Mouse (Mus musculus): ENCODE results near the gene Akna. TPM values are rescaled to one million over a fixed set of nuclear protein-coding genes. Genes with fewer than 3 reads are reported as not detected.

Akna gene
- polyA plus RNA-seq, 1 experiment, result 5.8 TPM

DNA sequence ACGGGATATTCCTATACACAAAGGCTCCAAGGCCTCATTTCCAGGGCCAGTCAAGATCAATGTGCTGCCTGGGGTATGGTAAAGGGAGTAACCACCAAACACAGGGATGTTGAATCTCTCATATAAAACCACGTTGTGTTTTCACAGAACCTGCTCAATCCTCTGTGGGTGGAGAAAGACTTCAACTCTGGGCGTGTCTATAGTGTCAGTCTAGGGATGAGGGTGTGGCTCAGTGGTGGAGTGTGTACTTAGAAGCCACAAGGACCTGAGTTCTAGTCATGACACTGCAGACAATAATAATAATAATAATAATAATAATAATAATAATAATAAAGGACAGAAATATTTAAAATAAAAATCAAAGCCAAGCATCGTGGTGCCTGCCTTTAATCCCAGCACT is 18.9 kb downstream of the Akna start:
- 89% methylated on average over 4 of the region's 4 CpGs for WGBS
- no peak for DNase-seq
- H3K27me3 ChIP-seq (replicated peaks; ENCODE audit: control insufficient read depth, insufficient read depth, low read length), result no peaks in the 10 kb centered on the region
- no peak overlapping the region for H3K27ac ChIP-seq (ENCODE audit: insufficient read depth, low read depth, low read length)
- no peak for TF ChIP-seq POLR2A (IDR thresholded peaks at IDR 0.05; ENCODE audit: low read depth, low read length)
- no peak for TF ChIP-seq CTCF (conservative IDR thresholded peaks at IDR 0.05; ENCODE audit: insufficient read depth, insufficient read length, low read depth, low read length)
- no peaks in the 10 kb centered on the region for H3K4me1 ChIP-seq (ENCODE audit: control insufficient read depth, insufficient read depth, low read length)
- H3K36me3 ChIP-seq (ENCODE audit: control insufficient read depth, insufficient read depth, low read length), result no peaks in the 10 kb centered on the region
- no peak overlapping the region for H3K4me3 ChIP-seq (ENCODE audit: insufficient read depth, low read depth, low read length)

DNA sequence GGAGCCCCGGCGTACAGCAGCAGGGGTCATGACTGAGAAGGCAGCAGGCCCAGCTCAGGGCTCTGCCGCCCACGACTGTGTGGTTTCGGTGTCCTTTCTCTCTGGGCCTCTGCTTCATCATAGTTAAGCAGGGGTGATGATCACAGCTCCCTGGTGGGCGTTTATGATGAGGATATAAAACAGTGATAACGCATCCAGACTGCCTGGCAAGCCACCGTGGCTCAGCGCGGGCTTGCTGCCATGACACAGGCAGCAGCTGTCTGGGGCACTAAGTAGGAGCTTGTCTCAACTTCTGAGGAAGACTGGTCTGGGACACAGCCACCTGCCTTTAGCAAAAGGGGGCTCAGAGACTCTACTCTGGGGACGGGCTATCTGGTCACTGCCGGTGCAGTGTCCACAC is 19.7 kb downstream of the Akna start:
- 80% methylated on average over 12 of the region's 12 CpGs for WGBS
- TF ChIP-seq POLR2A (IDR thresholded peaks at IDR 0.05; ENCODE audit: low read depth, low read length), result no peak
- TF ChIP-seq CTCF (conservative IDR thresholded peaks at IDR 0.05; ENCODE audit: insufficient read depth, insufficient read length, low read depth, low read length), result no peak
- H3K36me3 ChIP-seq (ENCODE audit: control insufficient read depth, insufficient read depth, low read length), result no peaks in the 10 kb centered on the region
- H3K4me1 ChIP-seq (ENCODE audit: control insufficient read depth, insufficient read depth, low read length), result no peaks in the 10 kb centered on the region
- H3K27me3 ChIP-seq (replicated peaks; ENCODE audit: control insufficient read depth, insufficient read depth, low read length), result no peaks in the 10 kb centered on the region
- no peak for DNase-seq
- H3K4me3 ChIP-seq (ENCODE audit: insufficient read depth, low read depth, low read length), result no peak overlapping the region
- no peak overlapping the region for H3K27ac ChIP-seq (ENCODE audit: insufficient read depth, low read depth, low read length)

- 81% methylated on average over 4 of the region's 4 CpGs for WGBS
- DNase-seq, result no peak
- TF ChIP-seq CTCF (conservative IDR thresholded peaks at IDR 0.05; ENCODE audit: insufficient read depth, insufficient read length, low read depth, low read length) (no peak), POLR2A (IDR thresholded peaks at IDR 0.05; ENCODE audit: low read depth, low read length) (no peak)
- Histone ChIP-seq H3K4me1 (ENCODE audit: control insufficient read depth, insufficient read depth, low read length) (no peaks in the 10 kb centered on the region), H3K4me3 (ENCODE audit: insufficient read depth, low read depth, low read length) (no peak overlapping the region), H3K36me3 (ENCODE audit: control insufficient read depth, insufficient read depth, low read length) (no peaks in the 10 kb centered on the region), H3K27me3 (replicated peaks; ENCODE audit: control insufficient read depth, insufficient read depth, low read length) (no peaks in the 10 kb centered on the region), H3K27ac (ENCODE audit: insufficient read depth, low read depth, low read length) (no peak overlapping the region)
Measured at GRCm38 (mm10) chr4:63382676-63383369, 20.3 kb downstream of the Akna start.

GRCm38 (mm10) chr4:63377483-63377882 is 25.7 kb downstream of the Akna start:
- 72% methylated on average over 7 of the region's 7 CpGs for WGBS
- no peak for DNase-seq
- H3K4me1 ChIP-seq (ENCODE audit: control insufficient read depth, insufficient read depth, low read length), result no peaks in the 10 kb centered on the region
- H3K36me3 ChIP-seq (ENCODE audit: control insufficient read depth, insufficient read depth, low read length), result no peaks in the 10 kb centered on the region
- no peaks in the 10 kb centered on the region for H3K27me3 ChIP-seq (replicated peaks; ENCODE audit: control insufficient read depth, insufficient read depth, low read length)
- H3K4me3 ChIP-seq (ENCODE audit: insufficient read depth, low read depth, low read length), result no peak overlapping the region
- no peak for TF ChIP-seq POLR2A (IDR thresholded peaks at IDR 0.05; ENCODE audit: low read depth, low read length)
- peak; percentile 34; the same call in 1 of the 2 replicates for TF ChIP-seq CTCF (conservative IDR thresholded peaks at IDR 0.05; ENCODE audit: insufficient read depth, insufficient read length, low read depth, low read length)
- H3K27ac ChIP-seq (ENCODE audit: insufficient read depth, low read depth, low read length), result no peak overlapping the region

GRCm38 (mm10) chr4:63375367-63375766 is 27.8 kb downstream of the Akna start:
- H3K4me3 ChIP-seq (ENCODE audit: insufficient read depth, low read depth, low read length), result no peak overlapping the region
- TF ChIP-seq CTCF (conservative IDR thresholded peaks at IDR 0.05; ENCODE audit: insufficient read depth, insufficient read length, low read depth, low read length), result no peak
- TF ChIP-seq POLR2A (IDR thresholded peaks at IDR 0.05; ENCODE audit: low read depth, low read length), result no peak
- no peak for DNase-seq
- H3K36me3 ChIP-seq (ENCODE audit: control insufficient read depth, insufficient read depth, low read length), result no peaks in the 10 kb centered on the region
- no peaks in the 10 kb centered on the region for H3K27me3 ChIP-seq (replicated peaks; ENCODE audit: control insufficient read depth, insufficient read depth, low read length)
- no peak overlapping the region for H3K27ac ChIP-seq (ENCODE audit: insufficient read depth, low read depth, low read length)
- no peaks in the 10 kb centered on the region for H3K4me1 ChIP-seq (ENCODE audit: control insufficient read depth, insufficient read depth, low read length)
- 84% methylated on average over 1 of the region's 1 CpGs for WGBS

GRCm38 (mm10) chr4:63374331-63374730 is 28.8 kb downstream of the Akna start:
- no peak overlapping the region for H3K4me3 ChIP-seq (ENCODE audit: insufficient read depth, low read depth, low read length)
- TF ChIP-seq POLR2A (IDR thresholded peaks at IDR 0.05; ENCODE audit: low read depth, low read length), result no peak
- TF ChIP-seq CTCF (conservative IDR thresholded peaks at IDR 0.05; ENCODE audit: insufficient read depth, insufficient read length, low read depth, low read length), result no peak
- no peaks in the 10 kb centered on the region for H3K27me3 ChIP-seq (replicated peaks; ENCODE audit: control insufficient read depth, insufficient read depth, low read length)
- no peaks in the 10 kb centered on the region for H3K4me1 ChIP-seq (ENCODE audit: control insufficient read depth, insufficient read depth, low read length)
- H3K36me3 ChIP-seq (ENCODE audit: control insufficient read depth, insufficient read depth, low read length), result no peaks in the 10 kb centered on the region
- no peak overlapping the region for H3K27ac ChIP-seq (ENCODE audit: insufficient read depth, low read depth, low read length)
- WGBS, result 73% methylated on average over 12 of the region's 12 CpGs
- DNase-seq, result no peak

DNA sequence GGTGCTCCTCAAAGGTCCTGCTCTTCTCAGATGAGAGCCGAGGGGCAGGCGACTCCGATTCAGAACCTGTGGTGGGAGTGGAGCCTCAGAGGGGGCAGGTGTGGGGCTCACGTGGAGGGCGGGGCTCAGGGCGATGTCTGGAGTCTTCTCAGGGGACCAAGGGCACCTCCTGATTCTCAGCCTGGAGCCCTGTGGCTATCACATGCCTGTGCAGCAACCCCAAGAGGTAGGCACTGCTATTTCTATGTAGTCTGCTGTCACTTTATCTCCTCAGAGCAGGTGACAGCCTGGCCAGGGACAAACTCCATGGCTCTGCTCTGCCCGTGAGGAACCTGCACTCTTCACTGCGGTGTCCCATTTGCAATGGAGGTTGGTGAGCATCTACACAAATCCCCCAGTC is 29.8 kb downstream of the Akna start:
- Histone ChIP-seq H3K4me1 (ENCODE audit: control insufficient read depth, insufficient read depth, low read length) (no peaks in the 10 kb centered on the region), H3K27me3 (replicated peaks; ENCODE audit: control insufficient read depth, insufficient read depth, low read length) (no peaks in the 10 kb centered on the region), H3K27ac (ENCODE audit: insufficient read depth, low read depth, low read length) (no peak overlapping the region), H3K36me3 (ENCODE audit: control insufficient read depth, insufficient read depth, low read length) (no peaks in the 10 kb centered on the region), H3K4me3 (ENCODE audit: insufficient read depth, low read depth, low read length) (no peak overlapping the region)
- no peak for DNase-seq
- 94% methylated on average over 8 of the region's 8 CpGs for WGBS
- no peak for TF ChIP-seq CTCF (conservative IDR thresholded peaks at IDR 0.05; ENCODE audit: insufficient read depth, insufficient read length, low read depth, low read length)
- no peak for TF ChIP-seq POLR2A (IDR thresholded peaks at IDR 0.05; ENCODE audit: low read depth, low read length)

Measured in kidney, adult 2 months (tissue).